Mouse (Mus musculus): ENCODE results near the gene Notch2.

- TF ChIP-seq CTCF (IDR thresholded peaks at IDR 0.05; ENCODE audit: control insufficient read depth, insufficient read depth, insufficient read length) (no peak), CEBPB (IDR thresholded peaks at IDR 0.05; ENCODE audit: low read depth) (no peak), FOSL1 (IDR thresholded peaks at IDR 0.05; ENCODE audit: insufficient read depth, low read length, poor library complexity, severe bottlenecking) (no peak), MYOD1 (IDR thresholded peaks at IDR 0.05; ENCODE audit: control insufficient read depth, insufficient read length, low read depth) (no peak), MAX (IDR thresholded peaks at IDR 0.05) (no peak)
These were observed 165.0 kb downstream of the Notch2 start for GRCm38 (mm10) chr3:98178340-98178739.
